Mouse (Mus musculus): ENCODE measurements around the gene Agfg1. TPM values are rescaled to one million over a fixed set of nuclear protein-coding genes. Genes with fewer than 3 reads are reported as not detected.

Agfg1 gene
- total RNA-seq (2021), result 10 to 100 TPM; 23.3 to 24.9 TPM
- long read RNA-seq, experiment 1, partial matches to known transcripts, result 0 of 19 reads
- long read RNA-seq, experiment 1, other reads (novel, unspliced or antisense), result 15 of 19 reads
- long read RNA-seq, experiment 2, transcript Agfg1-204 (13 exons, 2,352 nt), result major isoform, 5 of 36 reads
- long read RNA-seq, experiment 2, partial matches to known transcripts, result 1 of 36 reads
- long read RNA-seq, experiment 2, other reads (novel, unspliced or antisense), result 29 of 36 reads

GRCm38 (mm10) chr1:82839296-82839613, at the start of gene Agfg1:
Gene Agfg1, plus strand, starts transcription at chr1:82839483.
- peak; percentile 91 for DNase-seq

- DNase-seq, result no peak
Observed at GRCm38 (mm10) chr1:82791105-82791504, 48.2 kb upstream of the Agfg1 start.

GRCm38 (mm10) chr1:82792238-82792637, 47.0 kb upstream of the Agfg1 start:
- DNase-seq, result no peak

GRCm38 (mm10) chr1:82793110-82793509, 46.2 kb upstream of the Agfg1 start:
- DNase-seq, result no peak

GRCm38 (mm10) chr1:82793986-82794385, 45.3 kb upstream of the Agfg1 start:
- no peak for DNase-seq

- no peak for DNase-seq
Observed at GRCm38 (mm10) chr1:82795211-82795610, 44.1 kb upstream of the Agfg1 start.

- no peak for DNase-seq
Observed at GRCm38 (mm10) chr1:82795702-82796443, 43.4 kb upstream of the Agfg1 start.

GRCm38 (mm10) chr1:82797088-82797487, 42.2 kb upstream of the Agfg1 start:
- DNase-seq, result no peak

GRCm38 (mm10) chr1:82798304-82798703, 41.0 kb upstream of the Agfg1 start:
- no peak for DNase-seq

GRCm38 (mm10) chr1:82798922-82799321, 40.4 kb upstream of the Agfg1 start:
- no peak for DNase-seq

- no peak for DNase-seq
Observed at GRCm38 (mm10) chr1:82801105-82801783, 38.0 kb upstream of the Agfg1 start.

GRCm38 (mm10) chr1:82803608-82804007, 35.7 kb upstream of the Agfg1 start:
- DNase-seq, result no peak

- no peak for DNase-seq
Observed at GRCm38 (mm10) chr1:82804059-82804458, 35.2 kb upstream of the Agfg1 start.

GRCm38 (mm10) chr1:82806391-82806790, 32.9 kb upstream of the Agfg1 start:
- peak; percentile 16 for DNase-seq

- no peak for DNase-seq
Observed at GRCm38 (mm10) chr1:82807206-82807605, 32.1 kb upstream of the Agfg1 start.

- DNase-seq, result no peak
Observed at GRCm38 (mm10) chr1:82808564-82808963, 30.7 kb upstream of the Agfg1 start.

- DNase-seq, result no peak
Observed at GRCm38 (mm10) chr1:82811766-82812165, 27.5 kb upstream of the Agfg1 start.

GRCm38 (mm10) chr1:82815941-82816716, 23.2 kb upstream of the Agfg1 start:
- DNase-seq, result no peak

- DNase-seq, result no peak
Observed at GRCm38 (mm10) chr1:82819366-82819765, 19.9 kb upstream of the Agfg1 start.

- no peak for DNase-seq
Observed at GRCm38 (mm10) chr1:82820179-82820578, 19.1 kb upstream of the Agfg1 start.

- DNase-seq, result no peak
Observed at GRCm38 (mm10) chr1:82820626-82821186, 18.6 kb upstream of the Agfg1 start.

GRCm38 (mm10) chr1:82821846-82822245, 17.4 kb upstream of the Agfg1 start:
- no peak for DNase-seq

Data from gastrocnemius, postnatal 25 days (tissue).